Mouse (Mus musculus) ES-E14 (cell line): ENCODE measurements around the gene Eno4.

Source experiments
- HCFC1 ChIP-seq: IDR thresholded peaks from 2 replicates; pipeline ENCODE4 v1.6.1; 2012; ENCODE audit warnings: low read length, inconsistent platforms, borderline replicate concordance; ENCODE audit not compliant: insufficient read depth
- MAFK ChIP-seq: IDR thresholded peaks from 2 replicates; pipeline ENCODE4 v1.6.1; 2014; ENCODE audit warnings: mild to moderate bottlenecking, low read depth, low read length, inconsistent platforms; ENCODE audit not compliant: insufficient read depth
- ZC3H11A ChIP-seq: IDR thresholded peaks from 2 replicates; pipeline ENCODE4 v1.6.1; 2012; ENCODE audit warnings: low read depth, mild to moderate bottlenecking, inconsistent platforms, low read length, borderline replicate concordance
- ZNF384 ChIP-seq: IDR thresholded peaks from 2 replicates; pipeline ENCODE4 v1.6.1; 2012; ENCODE audit warnings: low read depth, low read length, inconsistent platforms

DNA sequence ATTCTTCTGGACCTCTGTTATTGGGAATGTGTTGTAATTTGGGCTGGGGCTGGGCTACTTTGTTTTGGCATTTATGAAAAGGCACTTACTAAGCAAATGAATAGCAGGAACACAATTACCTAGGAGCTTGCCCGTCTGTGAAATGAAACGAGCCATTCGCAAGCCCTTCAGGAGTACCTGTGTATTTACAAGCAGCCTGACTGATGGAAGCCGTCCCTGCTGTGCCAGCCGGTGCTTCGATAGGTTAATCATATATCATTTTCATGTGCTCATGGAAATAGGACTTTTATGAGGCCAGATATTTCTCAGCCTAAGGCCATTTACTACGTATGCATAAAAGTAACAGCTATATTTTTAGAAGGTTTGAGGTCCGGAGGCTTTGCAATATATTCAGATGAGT, 19.8 kb downstream of the Eno4 start:
- TF ChIP-seq ZC3H11A, result no peak
- TF ChIP-seq MAFK, result no peak
- TF ChIP-seq ZNF384, result no peak
- no peak for TF ChIP-seq HCFC1
